Mouse (Mus musculus) cerebellum, adult (tissue): ENCODE results near the gene Uck2.

Source experiments
- ATAC-seq: cut with Nextera tagmentation; 2 replicates; pipeline ENCODE4 v1.9.2; 2017; ENCODE audit warnings: mild to moderate bottlenecking, moderate library complexity, mixed read lengths; ENCODE audit not compliant: insufficient number of reproducible peaks, low FRiP score, low TSS enrichment

Gene Uck2

DNA sequence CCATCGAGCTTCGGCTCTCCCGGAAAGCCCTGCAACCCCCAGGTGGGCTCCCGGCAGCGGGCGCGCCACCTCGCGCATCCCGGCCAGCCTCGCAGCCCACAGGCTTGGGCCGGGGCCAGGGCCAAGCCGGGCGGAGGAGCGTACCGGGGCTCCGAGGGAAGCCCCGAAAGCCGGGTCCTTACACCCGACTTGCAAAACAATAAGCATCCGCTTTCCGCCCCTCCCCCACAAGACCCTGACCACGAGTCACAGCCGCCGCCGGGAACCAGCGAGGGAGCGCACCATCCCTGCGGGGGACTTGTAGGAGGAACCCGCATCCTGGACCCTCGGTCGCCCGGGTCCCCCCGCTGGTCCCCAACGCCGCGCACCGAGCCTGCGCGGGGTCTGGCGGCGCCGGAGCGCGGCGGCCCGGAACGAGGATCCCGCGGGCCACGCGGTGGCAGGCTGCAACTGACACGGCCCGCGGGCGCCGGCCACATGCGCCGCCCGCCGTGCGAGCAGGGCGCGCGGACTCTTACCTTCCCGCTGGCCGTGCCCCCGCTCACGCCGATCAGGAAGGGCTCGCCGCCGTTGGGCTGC, 773 bp downstream of the Uck2 start:
- ATAC-seq: no peak; the same call in 1 of the 2 replicates

DNA sequence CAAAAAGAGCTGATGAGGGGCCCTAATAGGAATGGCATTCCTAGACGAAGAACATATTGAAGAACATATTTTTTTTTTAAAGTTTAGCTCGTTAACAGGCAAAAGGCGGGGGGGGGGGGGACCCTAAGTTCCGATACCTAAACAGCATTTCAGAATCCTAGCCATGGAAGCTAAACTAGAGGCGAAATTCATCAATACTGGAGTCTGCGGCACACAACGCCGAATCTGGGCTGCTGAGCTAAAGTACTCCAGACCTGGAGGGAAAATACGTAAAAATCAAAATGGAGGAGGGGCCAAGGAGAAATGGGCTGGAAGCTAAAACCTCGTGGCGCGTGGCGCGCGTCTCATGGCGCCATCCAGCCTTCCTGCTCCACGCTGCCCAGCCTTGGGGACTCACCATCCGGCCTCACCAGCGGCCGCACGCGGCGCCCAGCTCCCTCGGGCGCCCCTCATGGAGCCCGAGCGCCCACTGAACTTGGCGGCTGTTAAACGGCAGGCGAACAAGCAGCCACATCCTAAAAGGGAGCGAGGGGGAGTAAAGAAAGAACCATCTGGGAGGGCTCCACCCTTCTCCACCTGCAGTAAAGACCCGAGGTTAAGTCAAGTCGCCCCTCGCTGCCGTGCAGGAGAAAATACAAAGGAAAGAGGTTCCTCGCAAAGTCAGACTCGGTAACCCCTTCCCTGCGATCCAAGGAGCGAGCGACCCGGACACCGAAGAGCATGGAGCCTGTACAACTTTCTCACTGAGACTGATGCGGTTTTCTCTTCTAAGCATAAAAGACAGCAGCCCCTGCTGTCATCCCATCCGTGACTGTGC, 1.5 kb downstream of the Uck2 start:
- ATAC-seq: peak; percentile 8

DNA sequence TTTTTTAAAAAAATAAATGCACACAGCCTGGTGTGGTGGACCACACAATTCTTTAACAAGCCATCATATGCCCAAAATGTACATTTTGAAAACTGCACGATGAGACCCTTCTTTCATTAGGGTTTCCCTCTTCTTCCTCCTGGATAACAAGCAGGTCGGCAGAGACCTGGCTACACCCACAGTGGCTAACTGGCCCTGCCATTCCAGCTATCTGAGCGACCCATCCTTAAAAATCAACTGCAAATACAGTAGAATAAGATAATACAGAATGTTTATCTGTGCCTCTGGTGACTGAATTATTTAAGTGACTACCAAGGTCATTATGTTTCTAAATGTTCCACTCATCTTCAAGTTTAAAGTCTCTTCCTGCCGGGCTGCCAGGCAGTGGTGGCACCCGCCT, 2.4 kb downstream of the Uck2 start:
- ATAC-seq: no peak

DNA sequence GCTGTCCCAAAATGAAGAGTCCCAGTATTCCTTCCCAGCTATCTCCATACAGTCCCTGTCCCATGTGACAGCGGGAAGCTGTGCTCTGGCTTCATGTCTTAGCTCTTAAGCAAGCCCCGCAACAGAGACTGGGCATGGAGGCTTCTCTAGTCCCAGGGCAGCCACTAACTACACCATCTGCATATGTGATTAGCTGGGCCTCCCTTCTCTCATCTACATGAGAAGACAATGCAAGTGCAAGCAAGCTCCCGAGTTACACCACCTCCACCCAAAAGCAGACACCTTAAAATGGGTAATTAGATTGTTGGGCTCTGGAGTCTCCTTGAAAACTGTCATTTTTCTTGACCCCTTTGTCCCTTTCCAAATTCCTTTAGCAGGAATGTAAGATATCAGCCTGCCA, 3.0 kb downstream of the Uck2 start:
- ATAC-seq: no peak

DNA sequence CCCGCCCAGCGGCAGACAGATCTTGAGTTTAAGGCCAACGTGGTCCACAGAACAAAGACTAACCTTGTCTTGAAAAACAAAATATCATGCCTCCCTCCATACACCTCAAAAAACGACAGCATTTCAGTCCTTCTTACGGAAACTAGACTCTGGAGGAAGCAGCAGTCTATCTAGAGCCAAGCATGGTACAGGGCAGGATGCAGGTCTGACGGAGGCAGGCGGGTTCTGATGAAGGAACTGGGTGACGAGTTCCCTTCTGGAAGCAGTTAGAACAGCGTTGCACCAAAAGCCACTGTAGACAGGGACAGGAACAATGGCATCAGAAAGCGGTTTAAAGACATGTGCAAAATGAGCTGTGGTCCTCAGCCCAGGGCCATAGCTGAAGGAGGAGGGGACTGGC, 5.1 kb downstream of the Uck2 start:
- no peak for ATAC-seq

DNA sequence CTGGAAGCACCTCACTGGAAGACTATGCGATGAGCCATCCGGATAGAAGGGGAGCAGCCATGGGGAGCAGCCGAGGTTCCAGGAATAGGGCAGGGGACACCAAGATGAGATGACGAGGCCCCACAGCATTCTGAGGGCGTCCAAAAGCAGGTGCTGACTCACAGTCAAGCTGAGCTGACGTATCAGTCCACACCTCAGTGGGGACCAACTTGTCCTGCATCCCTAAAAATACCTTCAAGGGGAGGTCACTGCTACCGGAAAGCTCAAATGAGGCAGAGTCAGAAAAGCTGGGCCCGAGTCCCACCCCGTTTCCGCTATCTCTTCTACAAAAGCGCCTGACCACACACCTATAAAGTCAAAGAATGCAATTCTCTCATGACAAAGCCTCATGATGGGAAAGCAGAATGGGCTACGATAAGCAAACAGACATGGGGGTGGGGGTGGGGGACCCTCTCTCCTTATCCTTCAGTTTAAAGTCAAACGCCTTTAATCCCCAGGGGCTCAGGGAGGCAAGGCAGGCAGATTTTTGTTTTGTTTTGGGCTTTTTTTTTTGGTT, 5.9 kb downstream of the Uck2 start:
- ATAC-seq: no peak

DNA sequence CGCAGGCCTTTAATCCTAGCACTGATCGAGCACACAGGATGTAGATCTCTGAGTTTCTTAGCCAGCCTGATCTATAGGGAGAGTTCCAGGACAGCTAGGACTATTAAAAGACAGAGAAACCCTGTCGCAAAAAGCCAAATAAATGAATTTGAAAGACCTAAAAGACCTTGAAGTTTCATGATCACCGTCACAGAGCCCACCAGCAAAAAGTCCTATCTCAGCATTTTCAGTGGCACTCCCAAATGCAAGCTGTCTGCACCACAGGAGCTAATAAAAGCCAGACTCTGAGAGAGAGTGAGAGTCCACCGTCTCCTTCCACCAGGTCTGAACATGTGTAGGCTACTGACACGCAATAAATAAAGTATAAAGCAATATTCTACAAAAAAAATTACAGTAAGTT, 6.7 kb downstream of the Uck2 start:
- ATAC-seq: no peak

DNA sequence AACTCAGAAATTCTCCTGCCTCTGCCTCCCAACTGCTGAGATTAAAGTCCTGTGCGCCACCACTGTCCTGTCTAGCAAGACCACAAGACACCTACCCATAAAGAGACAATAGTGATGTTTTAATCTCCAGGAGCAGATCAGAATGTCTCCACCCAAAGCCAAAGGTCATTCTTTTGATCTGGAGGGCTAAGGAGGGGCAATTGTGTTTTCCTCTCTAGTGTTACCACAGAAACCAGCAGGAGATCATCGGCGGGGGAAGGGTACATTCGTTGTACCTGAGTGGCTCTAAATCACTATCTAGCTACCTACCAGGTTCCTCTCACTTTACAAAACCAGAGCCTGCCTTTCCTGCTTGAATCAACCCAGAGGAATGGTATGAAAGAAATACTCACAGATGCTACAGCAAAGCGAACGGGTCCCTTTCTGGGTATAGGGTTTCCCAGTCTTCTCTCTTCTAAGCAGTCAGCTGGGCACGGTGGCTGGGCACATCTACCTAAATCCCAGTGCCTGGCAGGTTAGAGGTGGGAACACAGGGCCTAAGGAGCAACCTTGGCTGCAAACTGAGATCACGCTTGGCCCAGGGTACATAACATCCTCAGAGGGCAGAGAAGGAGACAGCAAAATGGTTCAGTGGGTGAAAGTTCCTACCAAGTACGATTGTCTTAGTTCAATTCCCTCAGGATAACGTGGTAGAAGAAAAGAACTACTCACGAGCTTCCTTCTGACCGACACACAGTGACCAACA, 10.3 kb downstream of the Uck2 start:
- ATAC-seq: no peak

DNA sequence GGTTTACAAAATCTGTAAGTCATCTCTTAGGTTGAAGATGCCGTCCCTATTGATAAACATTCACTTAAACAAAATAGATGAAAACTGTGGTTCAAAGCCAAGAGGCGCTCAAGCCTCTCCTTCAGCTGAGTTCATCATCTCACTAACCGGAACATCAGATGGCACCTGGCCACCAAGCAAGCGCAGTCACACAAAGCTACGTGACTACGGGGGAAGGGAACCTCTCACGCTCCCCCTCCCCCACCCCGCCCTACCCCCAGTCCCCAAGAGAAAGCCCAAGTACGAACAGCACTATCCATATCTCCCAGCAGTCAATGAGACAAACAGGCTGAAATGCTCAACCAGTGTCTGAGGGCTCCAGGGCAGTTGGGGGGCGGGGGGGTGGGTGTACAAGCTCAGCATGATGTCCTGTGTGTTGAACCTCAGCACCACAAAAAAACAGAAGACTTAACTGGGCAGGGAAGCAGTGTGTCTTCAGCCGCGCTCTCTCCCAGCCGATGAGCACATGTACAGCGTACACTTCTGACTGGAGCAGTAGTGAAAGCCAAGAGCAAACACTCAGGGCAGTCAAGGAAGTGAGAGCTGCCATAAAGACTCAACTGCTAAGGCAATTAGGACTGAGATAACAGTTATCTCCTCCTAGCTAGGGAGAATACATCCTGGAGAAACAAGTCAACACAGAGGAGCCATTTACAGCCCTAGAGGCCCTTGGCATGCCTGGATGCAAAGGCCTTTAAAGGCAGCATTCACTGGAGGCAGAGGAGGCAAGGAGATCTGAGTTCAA, 11.5 kb downstream of the Uck2 start:
- no peak for ATAC-seq

DNA sequence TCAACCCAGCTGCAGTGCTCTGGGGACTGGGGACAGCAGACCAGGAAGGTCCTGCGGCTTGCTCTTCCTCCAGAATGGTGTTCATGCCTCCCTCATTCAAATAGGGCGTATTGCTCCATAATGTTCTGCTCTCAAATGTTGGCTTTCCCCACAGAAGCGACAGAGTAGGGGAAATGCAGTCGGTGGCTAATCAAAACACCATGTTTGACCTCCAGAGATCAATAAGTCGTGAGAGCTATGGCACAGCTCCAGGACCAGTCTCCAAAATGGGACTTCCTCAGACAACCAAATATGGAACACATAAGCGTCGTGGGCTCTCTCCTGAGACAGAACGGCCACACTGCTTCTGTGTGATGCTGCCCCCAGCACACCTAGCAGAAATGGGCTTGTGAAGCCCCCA, 13.3 kb downstream of the Uck2 start:
- no peak for ATAC-seq

DNA sequence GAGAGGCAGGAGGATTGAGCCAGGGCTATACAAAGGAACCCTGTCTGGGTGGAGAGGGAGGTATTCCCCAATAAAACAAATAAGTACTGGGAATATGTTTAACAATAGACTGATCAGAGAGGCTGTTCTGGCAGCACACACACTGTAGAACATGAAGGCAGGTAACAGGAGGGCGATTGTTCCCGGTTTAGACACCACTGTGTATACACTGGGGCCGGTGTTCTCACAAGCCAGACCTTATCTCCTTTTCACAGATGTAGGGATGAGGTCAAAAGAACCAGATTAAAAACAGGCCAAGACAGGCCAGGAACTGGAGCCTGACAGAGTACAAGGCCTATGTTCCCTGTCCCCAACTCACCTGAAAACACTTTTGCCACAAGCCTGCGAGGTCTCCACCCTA, 13.8 kb downstream of the Uck2 start:
- ATAC-seq: no peak

DNA sequence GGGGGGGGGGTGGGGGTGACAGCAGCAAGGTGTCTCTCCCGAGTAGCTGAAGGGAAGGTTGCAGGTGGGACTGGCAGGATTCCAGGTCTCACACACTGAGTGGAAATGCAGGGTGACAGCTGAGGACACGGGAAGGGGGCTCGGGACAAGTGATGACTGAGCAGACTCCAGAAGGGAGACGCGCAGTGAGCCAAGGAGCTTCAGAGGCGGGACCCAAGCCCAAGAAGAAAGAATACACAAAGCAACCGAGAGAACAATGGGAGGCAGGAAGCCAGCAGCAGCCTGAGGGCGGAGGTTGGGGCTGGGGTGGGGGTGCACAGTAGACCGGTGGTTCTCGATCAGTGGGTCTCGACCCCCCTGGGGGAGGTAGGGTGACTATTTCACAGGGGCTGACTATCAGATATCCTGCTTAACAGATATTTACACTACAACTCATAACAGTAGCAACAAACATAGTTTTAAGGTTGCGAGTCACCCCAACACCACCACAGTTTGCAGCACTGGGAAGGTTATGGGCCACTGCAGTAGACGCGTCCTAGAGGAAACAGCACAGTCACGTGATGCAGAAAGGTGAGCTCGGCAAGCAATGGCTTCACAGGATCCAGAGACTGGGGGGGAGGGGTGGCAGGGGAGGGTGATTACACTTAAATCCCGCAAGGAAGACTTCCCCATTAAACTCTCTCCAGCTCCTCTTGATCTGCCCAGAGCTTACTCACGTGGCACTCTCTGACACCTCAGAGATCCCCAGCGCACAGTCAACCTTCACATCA, 14.6 kb downstream of the Uck2 start:
- 0 out of 2 replicates have a peak, but pooled peaks have one; percentile 15 for ATAC-seq

DNA sequence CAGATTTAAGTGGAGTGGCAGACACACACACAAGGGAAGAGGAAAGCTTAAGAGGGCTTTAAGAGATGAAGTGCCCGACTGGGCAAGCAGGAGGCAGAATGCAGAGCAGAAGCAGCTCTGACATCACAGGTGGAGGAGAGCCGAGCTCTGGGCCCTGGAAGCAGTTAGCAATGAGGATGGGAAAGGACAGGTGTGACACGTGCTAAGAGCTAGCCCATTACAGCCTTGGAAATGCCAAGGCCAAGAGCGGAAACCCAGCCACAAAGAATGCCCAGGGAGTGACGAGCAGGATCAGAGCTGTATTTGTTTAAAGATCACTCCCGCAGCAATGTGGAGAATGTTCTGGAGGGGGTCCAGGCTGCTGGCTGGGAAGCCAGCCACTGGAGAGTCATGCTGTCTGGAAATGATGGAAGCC, 15.3 kb downstream of the Uck2 start:
- ATAC-seq: peak; percentile 56

DNA sequence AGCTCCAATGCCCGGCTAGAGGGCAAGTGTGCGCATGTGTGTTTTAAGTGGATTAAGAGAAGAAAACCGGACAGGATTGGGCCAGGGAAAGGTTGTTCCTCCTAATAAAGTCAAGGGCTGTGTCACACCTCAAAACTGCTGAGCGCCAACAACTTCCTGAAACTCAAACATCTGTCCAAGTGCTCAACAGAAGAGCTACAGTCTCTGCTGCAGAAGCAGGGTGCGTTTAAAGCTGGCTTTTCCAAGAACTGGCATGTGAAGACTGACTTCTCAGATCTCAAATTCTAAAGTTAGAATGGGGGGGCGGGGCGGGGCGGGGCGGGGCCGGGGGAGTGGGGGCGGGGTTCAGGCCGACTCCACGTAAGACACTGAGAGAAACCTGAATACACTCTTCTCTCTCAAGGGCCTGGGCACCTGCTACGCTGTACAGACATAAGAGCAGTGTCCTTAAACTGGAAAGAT, 15.7 kb downstream of the Uck2 start:
- no peak for ATAC-seq

DNA sequence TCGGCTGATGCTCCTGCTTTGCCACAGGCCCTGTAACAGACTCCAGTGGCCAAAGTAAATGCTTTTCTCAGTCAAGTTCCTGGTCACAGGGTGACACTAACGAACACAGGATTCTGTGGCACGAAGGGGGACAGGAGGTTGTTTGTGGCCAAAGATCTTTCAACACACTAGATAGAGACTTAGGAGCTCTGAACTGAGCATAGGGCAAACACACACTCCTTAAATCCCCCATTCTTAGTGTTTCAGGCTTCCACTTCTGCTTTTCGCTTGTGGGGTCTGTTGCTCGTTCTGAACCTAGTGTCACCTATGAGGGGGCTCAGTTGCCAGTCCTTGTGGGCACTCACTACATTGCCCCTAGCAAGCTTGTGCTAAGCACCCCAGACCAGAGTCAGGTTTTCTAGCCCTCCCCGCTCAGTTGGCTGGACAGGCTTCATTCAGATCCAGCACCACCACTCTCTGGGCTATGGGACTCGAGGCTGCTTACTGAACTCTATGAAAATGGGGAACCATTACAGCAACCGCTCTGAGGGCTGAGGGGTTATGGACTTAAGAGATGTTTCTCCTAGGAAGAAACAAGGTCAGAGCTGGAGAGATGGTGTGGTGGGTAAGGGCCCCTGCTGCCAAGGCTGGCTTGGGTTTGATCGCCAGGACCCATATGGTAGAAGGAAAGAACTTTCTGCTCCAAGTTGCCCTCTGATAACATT, 16.6 kb downstream of the Uck2 start:
- no peak for ATAC-seq

DNA sequence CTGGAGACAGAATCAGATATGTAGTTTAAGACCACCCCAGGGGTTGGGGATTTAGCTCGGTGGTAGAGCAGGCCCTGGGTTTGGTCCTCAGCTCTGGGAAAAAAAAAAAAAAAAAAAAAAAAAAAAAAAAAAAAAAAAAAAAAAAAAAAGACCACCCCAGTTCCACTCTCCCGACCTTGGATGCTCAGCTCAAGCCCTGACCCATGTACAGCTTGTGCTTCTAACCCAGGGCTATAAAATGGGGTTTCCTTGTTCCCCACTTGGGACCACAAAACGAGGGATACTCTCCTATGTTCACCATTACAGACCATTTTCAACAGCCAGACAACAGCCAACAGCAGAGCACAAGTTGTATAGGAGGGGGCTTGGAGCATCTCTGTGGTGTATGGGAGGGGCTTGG, 18.4 kb downstream of the Uck2 start:
- no peak for ATAC-seq

DNA sequence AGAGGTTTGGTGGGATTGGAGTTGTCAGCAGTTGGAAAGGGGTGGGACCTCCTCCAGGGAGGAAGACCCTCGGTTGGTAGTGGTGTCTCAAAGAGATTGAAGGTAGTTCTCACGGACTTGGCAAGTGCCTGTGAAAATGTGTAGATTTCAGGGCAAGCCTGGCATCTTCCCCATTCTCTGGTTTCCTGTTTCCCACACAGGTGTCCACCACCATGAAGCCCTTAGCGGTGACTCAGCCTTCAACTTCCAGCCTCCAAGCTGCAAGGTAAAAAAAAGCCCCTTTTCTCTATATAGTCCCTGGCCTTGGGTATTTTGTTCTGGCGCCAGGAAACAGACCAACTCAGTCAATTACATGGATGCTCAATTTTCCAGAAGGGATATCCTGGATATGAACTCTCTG, 19.8 kb downstream of the Uck2 start:
- ATAC-seq: 0 out of 2 replicates have a peak, but pooled peaks have one; percentile 18

DNA sequence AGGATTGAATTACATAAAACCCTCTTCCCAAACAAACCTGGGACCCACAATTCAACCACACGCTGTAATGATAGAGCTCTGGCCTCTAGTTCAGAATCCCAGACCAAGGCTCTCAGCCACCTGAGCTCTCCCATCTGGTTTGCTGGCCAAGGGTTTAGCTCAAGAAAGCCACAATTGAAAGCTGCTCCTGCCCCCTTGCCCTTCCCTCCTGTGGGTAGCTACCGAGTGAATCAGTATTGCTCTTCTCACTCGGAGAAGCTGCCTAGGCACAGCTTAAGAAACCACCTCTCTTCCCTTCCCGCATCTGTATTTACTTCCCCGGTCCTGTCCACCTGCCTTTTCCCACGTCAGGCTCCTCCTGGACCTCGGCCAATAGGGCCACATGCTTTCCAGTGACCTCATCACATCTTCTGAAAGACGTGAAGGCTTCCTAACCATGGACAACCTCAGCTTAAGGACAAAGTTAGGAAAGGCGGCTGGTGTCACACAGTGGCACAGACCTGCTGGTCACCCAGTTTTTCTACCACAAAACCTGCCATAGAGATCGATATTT, 22.6 kb downstream of the Uck2 start:
- peak; percentile 32; the same call in 1 of the 2 replicates for ATAC-seq

DNA sequence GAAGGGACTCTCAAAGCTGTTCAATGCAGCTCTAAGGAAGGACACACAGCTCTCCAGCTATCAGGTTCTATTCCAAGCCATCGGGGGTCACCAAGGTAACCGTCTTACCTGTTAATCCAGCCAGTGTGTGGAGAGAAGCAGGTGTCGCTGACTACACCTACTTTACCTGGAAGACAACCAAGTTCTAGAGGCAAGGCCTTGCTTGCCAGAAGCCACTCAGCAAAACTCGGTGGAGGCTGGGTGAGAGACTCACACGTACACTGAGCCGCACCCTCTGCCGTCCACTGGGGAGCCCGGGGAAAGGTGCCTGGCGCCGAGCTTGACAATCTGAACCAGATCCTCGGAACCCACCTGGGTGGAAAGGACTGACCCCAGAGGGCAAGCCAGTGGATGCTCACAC, 23.4 kb downstream of the Uck2 start:
- peak; percentile 13; the same call in 1 of the 2 replicates for ATAC-seq
